In genomic region chrX:73716109-73716661, GRCm38 (mm10) we compare ENCODE assay signal across 8 mouse cellular contexts. TPM values are rescaled to one million over a fixed set of nuclear protein-coding genes. Genes with fewer than 3 reads are reported as not detected.
DNase-seq lines count a peak whose midpoint lies in the region; ATAC-seq and TF ChIP-seq lines count a peak whose summit lies in the region.

Bcap31 (minus strand) TSS chrX:73716175.
Abcd1 (plus strand) TSS chrX:73716597.

- H3K27ac ChIP-seq in bone marrow macrophage, adult 2 months (ENCODE audit: insufficient read depth, low read depth, low read length) = peak within 1 kb of the TSS; percentile 98
- H3K27ac ChIP-seq in embryonic fibroblast, embryonic 13.5 days (ENCODE audit: insufficient read depth, low read length) = peak within 1 kb of the TSS; percentile 76
- H3K27ac ChIP-seq in heart, embryonic 10.5 days = peak within 1 kb of the TSS; percentile 88
- H3K27ac ChIP-seq in kidney, embryonic 15.5 days = peak within 1 kb of the TSS; percentile 86

- no peaks in the 10 kb centered on the region for H3K9me3 ChIP-seq in heart, embryonic 10.5 days
- H3K9me3 ChIP-seq in kidney, embryonic 15.5 days (replicated peaks) = no peaks in the 10 kb centered on the region

- H3K4me3 ChIP-seq in bone marrow macrophage, adult 2 months (ENCODE audit: insufficient read depth, low read length) = peak within 1 kb of the TSS; percentile 92
- H3K4me3 ChIP-seq in embryonic fibroblast, embryonic 13.5 days (ENCODE audit: insufficient read depth, low read length) = peak within 1 kb of the TSS; percentile 85
- peak within 1 kb of the TSS; percentile 63 for H3K4me3 ChIP-seq in heart, embryonic 10.5 days
- peak within 1 kb of the TSS; percentile 58 for H3K4me3 ChIP-seq in kidney, embryonic 15.5 days (replicated peaks)

- peak within 1 kb of the TSS; percentile 63 for H3K9ac ChIP-seq in kidney, embryonic 15.5 days

- 0 out of 2 replicates have a peak, but pooled peaks cover 14% of the 10 kb centered on the region for H3K27me3 ChIP-seq in heart, embryonic 10.5 days (ENCODE audit: insufficient read depth, poor library complexity, severe bottlenecking)
- no peaks in the 10 kb centered on the region for H3K27me3 ChIP-seq in kidney, embryonic 15.5 days

- DNase-seq in A20 (ENCODE audit: low read depth, low spot score) (peak; percentile 97), liver (peak; percentile 96)
- DNase-seq in heart, embryonic 10.5 days (ENCODE audit: low spot score) = peak; percentile 97
- peak; percentile 94 for DNase-seq in spleen, postnatal 4 days (ENCODE audit: low spot score in 2 of 2)

- H3K36me3 ChIP-seq in heart, embryonic 10.5 days = peaks cover 6% of the 10 kb centered on the region; the same call in 1 of the 2 replicates
- H3K36me3 ChIP-seq in kidney, embryonic 15.5 days = peaks cover 13% of the 10 kb centered on the region; the same call in 1 of the 2 replicates

- TF ChIP-seq POLR2A in bone marrow macrophage, adult 2 months (IDR thresholded peaks at IDR 0.05; ENCODE audit: borderline replicate concordance, low read depth, low read length) = no peak
- peak; percentile 94 for TF ChIP-seq POLR2A in embryonic fibroblast, embryonic 13.5 days (IDR thresholded peaks at IDR 0.05; ENCODE audit: low read depth, low read length)

- TF ChIP-seq CTCF in bone marrow macrophage, adult 2 months (IDR thresholded peaks at IDR 0.05; ENCODE audit: low read depth, low read length) = no peak
- no peak for TF ChIP-seq CTCF in embryonic fibroblast, embryonic 13.5 days (IDR thresholded peaks at IDR 0.05; ENCODE audit: borderline replicate concordance, insufficient read depth, low read length)

- WGBS in heart, embryonic 10.5 days = 11% methylated on average over 40 of the region's 45 CpGs
- WGBS in kidney, embryonic 15.5 days = 22% methylated on average over 35 of the region's 45 CpGs

- H3K4me2 ChIP-seq in kidney, embryonic 15.5 days = peak within 1 kb of the TSS; percentile 67

- peaks cover 22% of the 10 kb centered on the region for H3K4me1 ChIP-seq in bone marrow macrophage, adult 2 months (ENCODE audit: control insufficient read depth, insufficient read depth, low read length)
- peaks cover 12% of the 10 kb centered on the region for H3K4me1 ChIP-seq in embryonic fibroblast, embryonic 13.5 days (ENCODE audit: control insufficient read depth, insufficient read depth, low read length)
- peaks cover 25% of the 10 kb centered on the region for H3K4me1 ChIP-seq in heart, embryonic 10.5 days
- peaks cover 33% of the 10 kb centered on the region for H3K4me1 ChIP-seq in kidney, embryonic 15.5 days

- peak; percentile 94 for ATAC-seq in kidney, embryonic 15.5 days (replicated peaks; ENCODE audit: low FRiP score)
- ATAC-seq in monocyte, adult 5-6 weeks (replicated peaks; ENCODE audit: insufficient number of reproducible peaks, low FRiP score, low TSS enrichment, poor library complexity, severe bottlenecking) = peak; percentile 81

RNA-seq across cellular contexts. Expression of gene Bcap31, which starts in this region (rescaled TPM):
- polyA plus RNA-seq in bone marrow macrophage, adult 2 months (2012; ENCODE audit: insufficient read depth, insufficient read length, missing spikeins) = 211 and 212 TPM in 2 replicates
- polyA plus RNA-seq in embryonic fibroblast, embryonic 13.5 days (2011; ENCODE audit: insufficient read length, low read depth, missing spikeins) = 207 and 261 TPM in 2 replicates
- 178 and 211 TPM in 2 replicates for polyA plus RNA-seq in heart, embryonic 10.5 days (2016; fragmentation: Nextera tagmentation; extraction: Ambion mirVana)
- polyA plus RNA-seq in kidney, embryonic 15.5 days (2015; fragmentation: Nextera tagmentation; extraction: Ambion mirVana) = 256 and 267 TPM in 2 replicates
- total RNA-seq in monocyte, adult 5-6 weeks (2017) = 223 to 253 TPM (median 241 TPM) in 3 replicates

RNA-seq across cellular contexts. Expression of gene Abcd1, which starts in this region (rescaled TPM):
- polyA plus RNA-seq in bone marrow macrophage, adult 2 months (2012; ENCODE audit: insufficient read depth, insufficient read length, missing spikeins) = 79.6 and 89.1 TPM in 2 replicates
- 12.3 and 14.7 TPM in 2 replicates for polyA plus RNA-seq in embryonic fibroblast, embryonic 13.5 days (2011; ENCODE audit: insufficient read length, low read depth, missing spikeins)
- 9.8 and 11.7 TPM in 2 replicates for polyA plus RNA-seq in heart, embryonic 10.5 days (2016; fragmentation: Nextera tagmentation; extraction: Ambion mirVana)
- 12.4 and 15.2 TPM in 2 replicates for polyA plus RNA-seq in kidney, embryonic 15.5 days (2015; fragmentation: Nextera tagmentation; extraction: Ambion mirVana)
- 23.6 to 41.6 TPM (median 26.6 TPM) in 3 replicates for total RNA-seq in monocyte, adult 5-6 weeks (2017)

Comparison
In these comparisons a context has a peak if more than half of its experiments do, and no peak if none do; other contexts are left out.
1. Peak in every context shown above with its lines: DNase-seq, ATAC-seq, H3K4me3 ChIP-seq and H3K27ac ChIP-seq.